In the genomic region with DNA sequence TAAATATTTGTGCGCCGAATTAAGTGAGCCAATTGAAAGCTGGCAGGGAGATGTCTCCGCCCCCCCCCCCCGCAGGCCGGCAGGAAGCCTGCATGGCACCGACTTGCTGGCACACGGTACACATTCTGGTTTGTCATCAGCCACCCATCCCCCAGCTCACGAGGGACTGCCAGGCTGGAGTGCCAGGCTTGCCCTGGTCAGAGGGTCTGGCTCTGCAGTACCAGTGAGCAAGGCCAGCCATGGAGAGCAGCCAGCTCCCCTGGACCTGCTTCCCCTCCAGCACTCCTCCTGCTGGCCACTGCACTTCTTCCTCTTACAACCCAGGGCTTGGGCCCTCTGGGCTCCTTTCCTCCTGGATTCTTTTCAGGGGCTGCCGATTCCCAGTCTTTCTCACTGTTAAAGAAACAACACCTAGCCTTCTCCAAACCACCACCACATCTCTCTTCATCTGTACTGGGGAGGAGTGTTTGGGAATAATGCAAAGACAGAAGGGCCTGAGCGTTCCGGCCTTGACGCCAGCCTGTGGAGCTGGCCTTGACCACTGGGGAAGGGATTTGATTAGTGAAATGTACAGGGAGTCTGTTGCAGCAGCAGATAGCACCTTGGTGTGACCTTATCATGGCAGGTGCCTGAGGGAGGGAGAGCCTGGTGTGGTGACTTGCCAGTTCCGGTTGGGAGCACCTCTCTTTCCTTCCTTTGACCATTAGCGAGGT, we compare ENCODE assay signal across 8 mouse cellular contexts. TPM values are rescaled to one million over a fixed set of nuclear protein-coding genes. Genes with fewer than 3 reads are reported as not detected.
DNase-seq lines count a peak whose midpoint lies in the region; ATAC-seq and TF ChIP-seq lines count a peak whose summit lies in the region.

No protein-coding gene starts in this region.

- H3K4me1 ChIP-seq in megakaryocyte, embryonic 14.5 days = peaks cover 20% of the 10 kb centered on the region
- H3K4me1 ChIP-seq in stomach, embryonic 16.5 days (ENCODE audit: control insufficient read depth, insufficient read depth, low read length) = peaks cover 7% of the 10 kb centered on the region

- H3K9me3 ChIP-seq in megakaryocyte, embryonic 14.5 days = no peaks in the 10 kb centered on the region
- no peaks in the 10 kb centered on the region for H3K9me3 ChIP-seq in stomach, embryonic 16.5 days (replicated peaks; ENCODE audit: control insufficient read depth, low read length)

- 0 out of 2 replicates have a peak overlapping the region, but pooled peaks have one; percentile 36 for H3K27ac ChIP-seq in left cerebral cortex, adult 2 months
- no peak overlapping the region; the same call in 1 of the 2 replicates for H3K27ac ChIP-seq in stomach, embryonic 16.5 days (ENCODE audit: low read length)

- H3K4me3 ChIP-seq in left cerebral cortex, adult 2 months = no peak overlapping the region
- peak overlapping the region; percentile 87 for H3K4me3 ChIP-seq in megakaryocyte, embryonic 14.5 days (replicated peaks)
- no peak overlapping the region for H3K4me3 ChIP-seq in stomach, embryonic 16.5 days (replicated peaks; ENCODE audit: low read length)

- H3K27me3 ChIP-seq in megakaryocyte, embryonic 14.5 days (replicated peaks) = peaks cover 59% of the 10 kb centered on the region
- H3K27me3 ChIP-seq in stomach, embryonic 16.5 days (ENCODE audit: control insufficient read depth, insufficient read depth, low read length) = no peaks in the 10 kb centered on the region

- 53% methylated on average over 14 of the region's 14 CpGs for WGBS in stomach, embryonic 16.5 days

- no peak overlapping the region for H3K4me2 ChIP-seq in stomach, embryonic 16.5 days (ENCODE audit: low read depth, low read length)

- ATAC-seq in CD4-positive, CD25-positive, alpha-beta regulatory T cell, adult 4 months = no peak
- ATAC-seq in stomach, embryonic 16.5 days (ENCODE audit: insufficient read depth, low FRiP score) = peak; percentile 17; the same call in 1 of the 2 replicates

- H3K9ac ChIP-seq in stomach, embryonic 16.5 days (ENCODE audit: low read length) = no peak overlapping the region

- peak; percentile 15 for DNase-seq in CD4-positive, CD25-positive, alpha-beta regulatory T cell, adult 2 months (ENCODE audit: low read depth, low spot score)
- peak; percentile 96 to 97 for DNase-seq in cerebellum, postnatal 14 days
- peak; percentile 73 to 86 for DNase-seq in gastrocnemius, postnatal 36 days
- DNase-seq in induced T-regulatory cell, adult 2 months (ENCODE audit: low read depth) = peak; percentile 19
- DNase-seq in left cerebral cortex, adult 2 months (ENCODE audit: extremely low spot score in 1 of 2, low spot score in 2 of 2) = peak; percentile 66 to 83

- intact Hi-C loops in gastrocnemius, postnatal 36 days (cut with DNase I) = no loop called here
- intact Hi-C loops in left cerebral cortex, adult 2 months (cut with DNase I) = no loop called here

- H3K36me3 ChIP-seq in megakaryocyte, embryonic 14.5 days (replicated peaks; ENCODE audit: low read length) = no peaks in the 10 kb centered on the region
- no peaks in the 10 kb centered on the region for H3K36me3 ChIP-seq in stomach, embryonic 16.5 days (ENCODE audit: control insufficient read depth, insufficient read depth, low read length)

- TF ChIP-seq CTCF in left cerebral cortex, adult 2 months (IDR thresholded peaks at IDR 0.05) = peak; percentile 29

RNA-seq across cellular contexts. Expression of gene Itgb5, which starts 30.7 kb away (rescaled TPM):
- polyA plus RNA-seq in CD4-positive, CD25-positive, alpha-beta regulatory T cell, adult 4 months (2017; shearing (Covaris generic)) = 1 to 10 TPM in 1 of 2 experiments, under 1 TPM in 1; 0.47 to 1.2 TPM
- total RNA-seq in gastrocnemius, postnatal 36 days (2021) = 10 to 100 TPM; 47.5 to 51.9 TPM
- total RNA-seq in left cerebral cortex, adult 2 months (2021) = 10 to 100 TPM; 36.0 to 36.8 TPM
- polyA plus RNA-seq in megakaryocyte, embryonic 14.5 days (2012; ENCODE audit: insufficient read depth, low replicate concordance) = 6.9 and 13.0 TPM in 2 replicates
- polyA plus RNA-seq in stomach, embryonic 16.5 days (2015; fragmentation: Nextera tagmentation; extraction: Ambion mirVana) = 15.0 and 15.2 TPM in 2 replicates

Comparison
In these comparisons a context has a peak if more than half of its experiments do, and no peak if none do; other contexts are left out.
1. DNase-seq: peak in every context shown above with its lines; median percentile 96 in cerebellum, postnatal 14 days; 80 in gastrocnemius, postnatal 36 days; 74 in left cerebral cortex, adult 2 months; 19 in induced T-regulatory cell, adult 2 months; 15 in CD4-positive, CD25-positive, alpha-beta regulatory T cell, adult 2 months.